Mouse (Mus musculus) right cerebral cortex, postnatal 14 days (tissue): ENCODE measurements around the gene Tfeb.

Experiments
- DNase-seq: peaks from one replicate; pipeline ENCODE4 v3.0.0; 2022

Tfeb gene

DNA sequence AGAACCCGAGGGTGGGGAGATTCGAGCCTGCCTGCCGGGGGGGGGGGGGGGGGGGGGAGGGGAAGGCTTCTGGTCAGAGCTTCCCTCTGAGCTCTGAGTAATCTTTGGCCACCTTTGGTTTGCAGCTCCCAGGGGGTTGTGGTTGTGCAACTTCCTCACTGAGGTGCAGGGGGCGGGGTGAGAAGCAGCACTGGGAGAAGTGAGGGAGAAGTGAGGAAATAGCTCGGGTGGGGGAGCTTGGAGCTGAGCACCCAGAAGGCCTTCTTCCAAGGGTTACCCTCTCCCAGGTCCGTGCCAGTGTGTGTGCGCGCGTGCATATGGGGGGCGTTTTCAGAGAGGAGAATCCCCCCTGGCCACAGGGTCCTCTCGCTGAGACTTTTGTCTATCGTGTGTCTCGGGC, 17.4 kb downstream of the Tfeb start:
- no peak for DNase-seq

DNA sequence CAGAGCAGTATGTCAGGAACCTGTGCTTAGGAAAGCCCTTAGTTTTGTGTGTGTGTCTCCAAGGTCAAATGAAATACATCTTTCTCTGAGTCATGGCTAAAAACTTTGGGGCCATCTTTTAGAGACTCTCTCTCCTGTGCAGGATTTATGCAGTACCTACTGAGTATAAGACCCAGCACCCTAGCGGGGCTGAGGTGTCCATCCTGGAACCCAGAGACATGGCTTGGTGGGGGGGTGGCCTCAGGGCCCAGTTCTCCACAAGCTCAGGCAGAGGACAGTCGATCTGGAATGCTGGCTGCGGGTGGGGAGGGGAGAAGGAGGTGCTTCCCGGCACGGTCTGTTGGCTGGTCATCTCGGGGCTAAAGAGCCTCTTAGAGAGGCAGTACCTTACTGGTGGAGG, 19.5 kb downstream of the Tfeb start:
- DNase-seq, result no peak

DNA sequence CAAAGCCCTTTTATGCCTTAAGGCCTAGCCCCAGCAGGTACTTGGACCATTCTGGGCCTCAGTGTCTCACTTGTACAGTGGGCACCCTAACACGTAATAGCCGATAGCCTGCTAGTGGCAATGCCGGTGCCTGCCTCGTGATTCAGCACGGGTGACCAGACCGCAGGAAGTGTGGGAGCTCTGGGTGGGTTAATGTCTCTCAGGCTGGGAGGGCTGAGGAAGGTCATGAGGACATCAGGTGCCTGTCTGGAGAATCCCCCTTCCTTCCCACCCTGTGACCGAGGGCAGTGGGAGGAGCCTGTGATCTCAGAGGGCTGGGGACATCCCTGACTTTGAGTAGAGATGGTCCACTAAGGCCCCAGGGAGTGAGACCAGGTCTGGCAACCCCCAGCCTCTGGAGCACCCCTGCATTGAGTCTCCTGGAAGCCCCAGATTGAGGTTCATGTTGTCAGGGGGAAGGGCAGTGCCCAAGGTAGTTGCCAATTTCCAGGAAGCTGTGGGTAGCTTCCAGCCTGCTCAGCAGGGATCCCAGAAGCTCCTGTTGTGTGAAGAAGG, 20.3 kb downstream of the Tfeb start:
- DNase-seq, result no peak

DNA sequence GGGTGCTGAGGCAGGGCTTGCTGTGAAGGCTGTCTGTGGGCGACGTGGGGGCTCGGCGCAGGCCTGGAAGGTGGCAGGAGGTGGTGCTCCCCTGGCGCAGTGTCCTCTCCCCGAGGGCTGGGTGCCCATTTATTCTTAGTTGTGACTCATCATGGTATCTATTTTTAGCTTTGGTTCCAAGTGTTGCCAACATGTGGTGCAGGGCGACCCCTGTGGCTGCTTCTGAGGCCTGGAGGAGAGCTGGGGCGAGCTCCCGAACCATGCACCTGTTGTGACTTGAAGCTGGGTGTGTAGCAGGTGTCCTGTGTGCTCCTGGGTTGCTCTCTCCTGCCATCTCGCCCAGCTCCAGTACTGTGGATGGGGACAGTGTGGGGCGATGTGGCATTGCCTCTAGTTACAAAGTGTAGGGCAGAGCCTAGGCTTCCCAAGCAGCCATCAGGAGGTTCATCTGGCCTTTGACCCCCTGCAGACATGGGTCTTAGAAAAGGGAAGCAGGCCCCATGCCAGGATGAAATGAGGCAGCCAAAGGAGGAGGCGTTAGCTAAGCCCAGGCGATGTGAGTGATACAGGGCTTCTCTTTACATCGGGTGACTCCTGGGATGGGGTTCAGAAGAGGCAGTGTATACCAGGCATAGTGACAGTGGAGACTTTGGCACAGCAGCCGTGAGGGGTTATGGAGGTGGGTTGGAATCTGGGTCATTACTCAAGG, 23.0 kb downstream of the Tfeb start:
- peak; percentile 42 for DNase-seq

DNA sequence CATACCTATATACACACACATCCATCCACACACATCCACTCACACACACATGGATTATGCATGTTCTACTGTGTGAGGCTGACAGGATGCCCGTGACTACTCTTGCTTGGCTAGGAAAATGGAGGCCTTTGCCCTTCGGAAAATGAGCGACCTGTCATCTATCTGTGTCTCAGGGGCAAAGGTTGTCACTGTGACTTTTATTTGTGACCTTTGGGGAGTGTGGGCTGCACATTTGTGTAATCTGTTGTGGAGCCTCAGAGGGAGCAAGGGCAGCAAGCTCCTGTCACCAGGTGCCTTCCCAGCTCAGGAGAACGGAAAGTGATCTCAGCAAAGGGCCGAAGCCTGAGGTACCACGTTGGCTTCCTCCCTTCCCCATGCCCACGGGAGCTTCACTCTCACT, 25.2 kb downstream of the Tfeb start:
- no peak for DNase-seq

DNA sequence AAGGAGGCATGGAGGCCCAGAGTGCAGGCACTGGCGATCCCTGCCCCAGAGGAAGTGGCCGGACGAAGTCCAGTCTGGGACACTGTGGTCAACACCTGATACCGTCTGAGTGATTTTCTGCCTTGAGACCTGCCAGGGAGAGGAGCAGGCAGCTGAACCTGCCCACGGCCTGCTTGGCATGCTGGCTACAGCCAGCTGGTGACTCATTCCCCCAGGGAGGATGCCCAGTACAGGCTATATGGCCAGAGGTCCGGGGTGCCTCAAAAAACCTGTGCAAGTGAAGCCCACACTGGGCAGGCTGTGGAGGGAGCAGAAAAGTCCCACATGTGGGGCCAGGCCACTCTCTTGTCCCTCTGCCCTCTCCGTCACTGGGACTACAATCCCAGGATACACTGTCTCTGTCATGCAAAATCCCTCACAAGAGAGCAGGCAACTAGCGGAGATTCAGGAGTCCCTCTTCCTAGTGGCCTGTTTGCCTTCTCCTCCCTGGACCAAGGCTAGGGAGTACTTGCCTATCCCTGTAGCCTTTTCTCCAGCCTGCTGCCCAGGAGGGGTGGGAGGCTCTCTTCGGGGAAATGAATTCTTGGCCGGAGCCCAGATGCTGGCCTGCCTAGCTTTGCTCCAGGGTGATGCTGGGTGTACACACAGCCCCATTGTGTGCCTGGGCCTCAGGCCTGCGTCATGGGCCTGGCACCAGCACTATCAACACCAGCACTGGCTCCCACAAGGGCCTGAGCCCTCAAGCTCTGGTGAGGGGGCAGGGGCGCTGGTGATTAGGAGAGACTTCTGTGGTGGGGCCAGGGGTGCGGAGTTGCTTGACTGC, 25.9 kb downstream of the Tfeb start:
- peak; percentile 75 for DNase-seq

DNA sequence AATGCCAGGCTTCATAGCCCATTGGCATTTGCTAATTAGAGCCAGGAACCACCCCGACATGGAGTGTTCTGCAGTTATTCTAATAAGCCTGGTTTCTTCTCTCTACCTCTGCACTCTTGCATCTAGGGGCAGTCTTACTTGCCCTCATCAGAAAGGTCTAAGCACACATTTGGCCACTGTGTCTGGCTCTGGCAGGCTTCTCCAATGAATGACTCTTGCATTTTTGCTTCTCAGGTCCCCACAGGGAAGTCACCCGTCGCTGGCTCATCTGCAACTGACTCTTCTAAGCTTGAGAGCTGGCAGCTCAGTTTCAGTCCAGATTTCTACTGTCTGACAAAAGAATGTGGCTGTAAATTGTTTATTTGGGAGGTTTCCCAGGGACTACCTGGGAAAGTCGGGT, 29.2 kb downstream of the Tfeb start:
- no peak for DNase-seq

DNA sequence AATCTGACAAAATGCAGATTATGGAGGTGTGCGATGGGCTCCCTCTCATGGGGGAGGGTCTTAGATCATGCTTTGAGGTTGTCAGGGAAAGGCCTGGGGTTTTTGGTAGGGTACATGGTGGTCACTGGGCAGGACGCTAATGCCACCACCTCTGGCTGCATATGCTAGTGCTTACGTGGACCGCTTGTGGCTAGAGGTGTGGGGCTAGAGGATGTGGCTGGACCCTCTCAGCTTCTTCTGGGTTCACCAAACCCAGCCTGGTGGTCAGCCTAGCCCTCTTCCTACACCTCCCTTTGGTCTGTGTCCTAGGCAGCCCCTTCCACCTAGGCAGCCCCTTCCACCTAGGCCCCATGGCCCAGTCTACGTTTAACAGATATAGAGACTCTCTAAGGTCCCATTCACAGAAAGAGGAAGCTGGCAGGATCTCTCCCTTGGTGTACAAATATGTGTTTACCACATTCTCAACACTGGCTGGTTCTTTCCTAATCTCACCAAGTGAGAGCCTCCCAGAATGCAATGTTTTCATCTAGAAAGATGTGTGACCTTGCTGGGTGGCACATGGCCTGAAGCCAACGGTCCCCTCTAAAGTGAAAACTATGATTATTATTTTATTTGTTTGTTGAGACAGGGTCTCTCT, 29.7 kb downstream of the Tfeb start:
- DNase-seq, result no peak

DNA sequence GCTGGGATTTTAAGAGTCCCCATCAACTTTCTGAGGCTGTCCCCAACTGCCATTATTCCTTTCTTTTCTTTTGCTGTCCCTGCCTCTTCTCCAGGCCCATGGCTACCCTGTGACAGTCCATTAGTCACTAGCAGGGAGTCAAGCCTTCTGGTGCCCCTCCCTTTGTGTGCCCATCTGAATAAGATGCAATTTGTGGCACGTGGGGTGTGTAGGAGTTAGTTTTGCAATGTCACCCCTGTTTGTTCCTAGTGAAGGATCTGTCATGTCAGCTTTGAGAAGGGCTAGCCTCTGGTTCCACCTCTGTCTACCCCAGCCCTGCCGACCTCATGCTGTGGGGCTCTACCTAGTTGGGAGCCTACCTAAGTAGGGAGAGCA, 30.2 kb downstream of the Tfeb start:
- DNase-seq, result no peak

DNA sequence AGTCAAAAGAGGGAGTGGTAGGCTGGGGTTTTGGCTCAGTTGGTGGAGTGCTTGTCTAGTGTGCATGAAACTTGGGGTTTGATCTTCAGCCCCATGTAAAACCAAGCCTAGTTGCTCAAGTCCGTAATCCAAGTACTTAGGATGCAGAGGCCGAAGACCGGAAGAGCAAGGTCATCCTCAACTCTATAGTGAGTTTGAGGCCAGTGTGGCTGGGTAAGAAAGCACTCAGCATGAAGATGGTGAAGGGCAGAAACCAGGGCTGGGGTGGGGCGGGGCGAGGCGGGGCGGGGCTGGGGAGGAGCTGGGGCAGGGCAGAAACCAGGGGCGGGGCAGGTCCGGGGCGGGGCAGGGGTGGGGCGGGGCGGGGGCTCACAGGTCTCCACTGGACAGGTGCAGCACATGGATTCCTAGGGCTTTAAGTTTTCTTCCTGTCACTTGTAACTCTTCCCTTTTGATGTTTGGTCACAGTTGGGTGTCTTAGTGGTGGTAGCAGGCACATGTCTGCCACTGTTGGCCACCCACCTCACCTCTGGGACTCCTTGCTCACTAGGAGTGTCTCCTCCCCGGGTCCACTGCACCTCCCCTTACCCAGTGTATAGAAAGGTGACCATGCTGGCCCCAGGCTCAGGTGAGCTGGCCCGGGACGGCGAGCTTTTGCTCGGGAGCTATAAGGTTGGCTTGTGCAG, 30.8 kb downstream of the Tfeb start:
- DNase-seq, result no peak

DNA sequence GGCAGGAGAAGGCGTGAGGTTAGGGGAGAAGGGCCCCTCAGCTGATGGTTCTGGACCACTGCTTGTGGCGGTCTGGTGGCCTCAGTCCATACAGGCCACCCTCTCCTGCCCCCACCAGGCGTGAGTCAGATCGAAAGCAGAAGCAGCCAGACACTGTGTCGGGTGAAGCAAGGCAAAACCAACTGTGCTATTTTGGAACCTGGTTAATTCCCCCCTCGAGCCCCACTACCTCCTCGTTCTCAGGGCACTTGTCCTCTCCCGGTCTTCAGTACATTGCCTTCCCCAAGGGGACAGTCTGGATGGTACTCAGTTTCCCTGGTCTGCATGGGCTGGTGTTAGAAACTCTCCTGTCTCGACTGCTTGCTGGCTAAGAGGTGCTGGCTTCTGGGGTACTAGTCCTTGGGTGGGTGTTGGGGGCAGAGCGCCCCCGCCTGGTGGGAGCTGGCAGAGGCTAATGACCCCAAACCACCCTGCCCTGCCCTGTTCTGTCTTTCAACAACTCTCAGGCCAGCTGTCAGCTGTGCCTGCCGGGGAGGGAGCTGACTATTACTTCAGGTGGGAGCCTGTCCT, 32.0 kb downstream of the Tfeb start:
- no peak for DNase-seq

DNA sequence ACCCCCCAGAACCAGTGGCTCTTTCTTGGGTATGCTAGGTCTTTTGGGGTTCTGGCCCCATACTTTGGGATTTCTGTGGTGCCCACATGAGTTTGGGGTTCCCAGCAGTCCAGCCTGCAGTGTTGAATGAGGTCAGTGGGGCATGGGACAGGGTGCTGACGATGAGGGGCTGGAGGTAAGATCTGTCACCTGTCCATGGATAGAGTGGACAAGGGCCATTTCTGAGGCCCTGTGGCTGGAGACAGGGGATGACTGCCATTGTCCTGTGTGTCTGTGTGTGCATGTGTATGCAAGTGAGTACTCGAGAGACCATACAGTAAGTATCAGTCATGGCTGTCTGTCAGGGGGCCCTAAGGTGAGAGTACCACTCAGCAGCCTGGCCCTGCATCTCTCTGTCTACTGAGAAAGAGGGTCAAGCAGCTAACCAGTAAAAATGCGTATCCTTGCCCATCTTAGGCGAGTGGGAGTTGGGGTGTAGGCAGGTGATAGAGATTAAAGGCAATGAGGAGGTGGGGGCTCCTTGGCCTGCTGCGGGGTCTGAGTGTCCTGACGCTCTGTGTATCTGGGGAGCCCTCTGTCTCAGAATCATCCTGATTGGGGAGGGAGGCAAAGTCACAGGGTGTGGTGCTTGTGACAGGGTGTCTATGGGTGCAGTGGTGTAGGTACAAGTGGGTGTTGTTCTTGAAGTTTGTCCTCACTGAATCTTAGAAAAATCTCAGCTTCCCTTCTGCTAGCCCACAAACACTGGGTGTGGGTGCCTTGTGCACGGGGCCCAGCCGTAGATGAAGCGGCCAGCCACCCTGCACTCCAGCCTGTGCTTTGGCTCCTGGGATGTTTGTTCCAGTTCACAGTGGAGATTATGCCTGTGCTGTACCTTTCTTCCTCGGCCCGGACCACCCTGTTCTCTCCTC, 32.8 kb downstream of the Tfeb start:
- DNase-seq, result no peak

DNA sequence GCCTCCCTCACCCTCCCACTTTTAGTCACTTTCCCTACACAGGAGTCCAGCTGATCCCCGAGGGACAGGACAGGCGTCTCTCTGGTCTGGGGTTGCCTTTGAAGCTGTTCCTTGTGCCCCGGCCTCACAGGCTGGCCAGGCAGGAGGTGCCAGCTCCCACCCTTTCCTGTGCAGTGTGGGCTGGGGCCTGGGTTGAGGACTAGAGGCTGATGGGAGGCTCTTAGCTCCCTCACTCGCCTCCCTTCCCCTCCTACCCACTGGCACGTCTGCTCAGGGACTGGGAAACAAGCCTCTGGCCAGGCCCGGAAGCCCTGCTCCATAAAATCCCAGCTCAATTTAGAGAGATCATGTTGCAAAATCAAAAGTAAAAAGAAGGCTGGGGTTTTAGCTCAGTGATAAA, 36.8 kb downstream of the Tfeb start:
- DNase-seq, result no peak

DNA sequence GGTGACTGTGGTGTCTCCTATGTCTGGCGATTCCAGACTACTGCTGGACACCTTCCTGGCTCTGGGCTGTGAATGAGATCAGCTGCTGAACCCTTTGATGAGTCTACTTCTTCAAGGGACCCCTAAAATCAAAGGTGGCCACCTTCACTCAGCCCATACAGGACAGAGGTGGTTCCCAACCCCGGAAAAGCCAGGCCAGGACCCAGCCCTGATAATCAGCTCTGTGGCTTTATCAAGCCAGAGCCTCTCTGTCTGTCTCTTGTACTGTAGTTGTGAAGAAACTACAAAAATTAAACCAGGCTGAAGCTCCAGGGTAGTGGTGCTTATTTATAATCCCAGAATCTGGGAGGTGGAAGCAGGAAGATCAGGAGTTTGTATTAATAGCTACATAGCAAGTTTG, 40.3 kb downstream of the Tfeb start:
- no peak for DNase-seq

DNA sequence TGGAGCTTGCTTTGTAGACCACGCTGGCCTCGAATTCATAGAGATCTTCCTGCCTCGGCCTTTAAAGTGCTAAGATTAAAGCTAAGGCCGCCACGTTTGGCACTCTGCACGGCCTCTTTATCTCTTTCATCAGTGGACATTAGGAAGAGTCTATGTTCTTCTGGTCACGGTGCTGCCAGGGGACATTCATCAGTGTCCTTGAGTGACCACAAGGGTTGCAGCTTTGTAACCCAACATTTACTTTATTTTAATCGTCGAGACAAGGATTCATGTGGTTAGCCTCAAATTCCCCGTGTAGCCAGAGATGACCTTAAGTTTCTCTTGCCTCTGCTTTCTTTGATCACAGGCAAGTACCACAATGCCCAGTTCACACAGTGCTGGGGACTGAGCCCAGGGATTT, 43.6 kb downstream of the Tfeb start:
- DNase-seq, result no peak

DNA sequence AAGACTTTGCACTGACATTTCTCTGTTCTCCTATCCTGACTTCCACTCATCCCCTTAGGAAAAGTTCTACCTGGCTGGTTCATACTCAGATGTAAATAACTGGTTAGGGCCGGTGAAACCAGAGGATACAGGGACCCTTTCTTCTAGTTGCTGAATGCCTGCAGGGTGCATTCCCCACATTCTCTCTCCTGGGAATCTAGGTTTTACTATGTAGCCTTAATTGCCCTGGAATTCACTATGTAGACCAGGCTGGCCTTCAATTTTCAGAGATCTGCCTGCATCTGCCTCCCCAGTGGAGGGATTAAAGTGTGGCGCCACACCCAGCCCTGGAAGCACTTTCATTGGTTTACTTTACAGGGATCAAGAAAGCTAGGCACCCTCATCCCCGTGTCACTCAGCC, 45.7 kb downstream of the Tfeb start:
- DNase-seq, result no peak

DNA sequence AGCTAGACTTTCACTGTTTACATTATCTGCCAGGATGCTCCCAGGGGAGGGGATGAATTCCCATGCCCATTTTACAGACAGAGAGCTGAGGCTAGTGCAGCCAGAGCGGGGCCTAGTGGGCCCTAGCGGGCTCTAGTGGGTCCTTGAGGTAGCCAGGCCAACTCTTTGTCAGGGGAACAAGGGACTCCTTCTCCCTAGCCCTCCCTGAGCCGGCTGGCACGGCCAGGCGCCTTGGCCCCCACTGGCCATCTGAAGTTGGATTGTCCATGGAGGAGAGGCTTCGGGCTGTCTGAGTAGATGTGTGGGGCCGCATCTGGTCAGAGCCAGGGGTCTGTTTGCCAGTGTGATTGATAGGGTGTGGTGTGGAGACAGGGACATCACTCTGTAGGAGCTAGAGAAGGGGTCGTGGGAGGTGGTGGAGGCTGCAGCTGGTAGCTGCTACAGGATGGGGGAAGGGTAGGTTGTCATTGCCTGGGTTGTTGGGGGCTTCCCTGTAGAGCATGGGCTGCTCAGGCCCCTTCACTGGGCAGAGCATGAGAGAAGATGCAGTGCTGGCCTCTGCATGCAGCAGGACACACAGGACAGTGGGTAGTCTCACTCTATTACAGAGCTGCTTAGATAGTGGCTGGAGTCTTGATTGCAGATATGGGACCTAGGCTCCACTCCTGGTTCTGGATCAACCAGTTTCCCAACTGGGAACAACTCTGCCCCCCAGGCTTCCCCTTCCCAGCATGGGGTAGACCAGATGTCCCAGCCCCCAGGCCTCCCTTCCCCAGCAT, 46.8 kb downstream of the Tfeb start:
- DNase-seq, result no peak

DNA sequence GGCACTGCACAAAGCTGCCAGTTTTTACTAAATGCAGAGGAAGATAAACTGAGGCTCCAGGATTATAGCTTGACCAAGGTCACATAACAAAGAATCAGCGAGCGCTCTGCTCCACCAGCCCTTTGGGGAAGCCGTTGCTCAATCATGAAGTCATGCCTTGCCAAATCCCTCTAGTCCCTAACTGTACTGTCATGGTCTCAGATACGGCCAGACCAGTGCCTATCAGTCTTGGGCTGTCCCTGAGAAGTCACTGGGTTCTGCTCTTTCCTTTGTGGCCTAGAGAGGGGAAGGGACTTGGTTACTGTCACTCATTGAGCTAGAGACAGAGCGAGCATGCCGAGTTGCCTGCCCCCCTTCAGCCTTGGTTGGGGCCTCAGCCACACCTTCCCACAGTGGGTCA, 47.6 kb downstream of the Tfeb start:
- no peak for DNase-seq

DNA sequence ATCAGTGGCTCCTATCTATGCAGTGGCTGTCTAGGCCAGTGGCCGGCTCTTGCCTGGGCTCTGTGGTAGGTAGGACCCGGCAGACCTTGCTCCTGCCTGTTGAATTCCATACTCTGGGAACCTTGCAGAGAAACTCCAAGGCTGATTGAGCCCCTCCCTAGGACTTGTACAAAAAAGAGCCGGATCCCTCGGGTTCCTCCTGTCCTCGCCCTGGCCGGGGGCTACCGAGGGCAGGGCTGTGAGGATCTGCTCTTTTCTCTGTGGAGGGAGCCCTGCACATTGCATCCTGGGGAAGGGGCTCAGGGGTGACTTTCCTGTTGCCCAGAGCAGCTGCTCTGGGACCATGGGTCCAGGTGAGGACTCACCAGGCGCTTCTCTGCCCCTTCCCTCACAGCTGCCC, 50.8 kb downstream of the Tfeb start:
- no peak for DNase-seq

DNA sequence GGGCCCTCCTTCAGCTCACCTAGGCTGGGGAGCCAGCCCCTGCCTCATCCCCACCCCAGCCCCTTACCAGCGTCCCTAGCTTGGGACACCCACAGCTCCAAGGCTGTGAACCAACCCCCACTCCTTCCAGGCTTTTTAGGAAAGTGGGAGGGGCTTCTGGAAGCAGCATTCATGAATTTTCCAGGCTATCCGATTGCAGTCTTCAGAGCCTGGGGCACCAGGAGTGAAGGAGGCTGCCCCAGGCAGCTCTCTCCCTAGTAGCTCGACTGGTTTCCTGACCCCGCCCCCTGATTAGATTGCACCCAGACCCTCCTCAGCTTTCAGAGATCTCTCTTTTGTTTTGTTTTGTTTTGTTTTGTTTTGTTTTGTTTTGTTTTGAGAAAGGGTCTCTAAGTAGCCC, 51.5 kb downstream of the Tfeb start:
- no peak for DNase-seq

DNA sequence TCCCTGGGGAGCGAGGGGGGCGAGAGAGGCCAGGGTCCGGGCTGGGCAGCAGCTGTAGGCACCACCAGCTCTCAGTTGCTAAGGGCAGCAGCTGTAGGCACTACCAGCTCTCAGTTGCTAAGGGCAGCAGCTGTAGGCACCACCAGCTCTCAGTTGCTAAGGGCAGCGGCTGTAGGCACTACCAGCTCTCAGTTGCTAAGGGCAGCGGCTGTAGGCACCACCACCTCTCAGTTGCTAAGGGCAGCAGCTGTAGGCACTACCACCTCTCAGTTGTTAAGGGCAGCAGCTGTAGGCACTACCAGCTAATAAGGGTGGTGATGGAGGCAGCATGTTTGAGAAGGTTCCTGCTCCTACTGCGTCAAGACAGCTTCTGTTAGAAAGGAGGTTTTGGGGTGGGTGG, 52.2 kb downstream of the Tfeb start:
- DNase-seq, result no peak
